Mouse (Mus musculus) stomach, embryonic 16.5 days (tissue): ENCODE results near the gene Aif1. TPM values are rescaled to one million over a fixed set of nuclear protein-coding genes. Genes with fewer than 3 reads are reported as not detected.

ENCODE experiments used
- ATAC-seq: fragments of 200-750 bp; cut with Nextera tagmentation; 2 replicates; pipeline ENCODE4 v1.8.0; 2017; ENCODE audit warnings: moderate number of reproducible peaks, moderate TSS enrichment; ENCODE audit not compliant: insufficient read depth, low FRiP score
- H3K27ac ChIP-seq: fragments of 300-500 bp; sonication (generic); 2 replicates; pipeline ENCODE4 v1.5.1; 2014; ENCODE audit warnings: low read length
- H3K27me3 ChIP-seq: fragments of 300-500 bp; sonication (generic); 2 replicates; pipeline ENCODE4 v1.6.1; 2014; ENCODE audit warnings: low read length, control low read depth, mixed read lengths; ENCODE audit not compliant: control insufficient read depth, insufficient read depth
- H3K36me3 ChIP-seq: fragments of 300-500 bp; sonication (generic); 2 replicates; pipeline ENCODE4 v1.6.1; 2014; ENCODE audit warnings: low read length; ENCODE audit not compliant: control insufficient read depth, insufficient read depth
- H3K4me1 ChIP-seq: fragments of 300-500 bp; sonication (generic); 2 replicates; pipeline ENCODE4 v1.6.1; 2014; ENCODE audit warnings: low read length, control low read depth, mixed read lengths; ENCODE audit not compliant: control insufficient read depth, insufficient read depth
- H3K4me2 ChIP-seq: fragments of 300-500 bp; sonication (generic); 2 replicates; pipeline ENCODE4 v1.6.1; 2014; ENCODE audit warnings: low read depth, low read length, mixed read lengths
- H3K4me3 ChIP-seq: fragments of 300-500 bp; sonication (generic); replicated peaks from 2 replicates; pipeline ENCODE4 v1.5.1; 2014; ENCODE audit warnings: mild to moderate bottlenecking, low read length
- H3K9ac ChIP-seq: fragments of 300-500 bp; sonication (generic); 2 replicates; pipeline ENCODE4 v1.6.1; 2014; ENCODE audit warnings: low read length
- H3K9me3 ChIP-seq: fragments of 300-500 bp; sonication (generic); replicated peaks from 2 replicates; pipeline ENCODE4 v1.6.1; 2016; ENCODE audit warnings: low read length, control low read depth; ENCODE audit not compliant: control insufficient read depth
- WGBS: fragments of 180-500 bp; shearing (Covaris S2); extraction: QIAGEN DNeasy Blood & Tissue Kit; methylation state at CpG from one replicate; pipeline ENCODE4 v1.1.7; 2014; 5-methylcytosine and 5-hydroxymethylcytosine counted together
- polyA plus RNA-seq: library from polyadenylated mRNA; unstranded; fragments of >200 nt; fragmentation: Nextera tagmentation; extraction: Ambion mirVana; gene quantifications from 2 replicates; pipeline ENCODE4 v1.2.1, GENCODE M21; 2015

Aif1 gene
- polyA plus RNA-seq, 1 experiment from 2014 or later, result 20.2 TPM

DNA sequence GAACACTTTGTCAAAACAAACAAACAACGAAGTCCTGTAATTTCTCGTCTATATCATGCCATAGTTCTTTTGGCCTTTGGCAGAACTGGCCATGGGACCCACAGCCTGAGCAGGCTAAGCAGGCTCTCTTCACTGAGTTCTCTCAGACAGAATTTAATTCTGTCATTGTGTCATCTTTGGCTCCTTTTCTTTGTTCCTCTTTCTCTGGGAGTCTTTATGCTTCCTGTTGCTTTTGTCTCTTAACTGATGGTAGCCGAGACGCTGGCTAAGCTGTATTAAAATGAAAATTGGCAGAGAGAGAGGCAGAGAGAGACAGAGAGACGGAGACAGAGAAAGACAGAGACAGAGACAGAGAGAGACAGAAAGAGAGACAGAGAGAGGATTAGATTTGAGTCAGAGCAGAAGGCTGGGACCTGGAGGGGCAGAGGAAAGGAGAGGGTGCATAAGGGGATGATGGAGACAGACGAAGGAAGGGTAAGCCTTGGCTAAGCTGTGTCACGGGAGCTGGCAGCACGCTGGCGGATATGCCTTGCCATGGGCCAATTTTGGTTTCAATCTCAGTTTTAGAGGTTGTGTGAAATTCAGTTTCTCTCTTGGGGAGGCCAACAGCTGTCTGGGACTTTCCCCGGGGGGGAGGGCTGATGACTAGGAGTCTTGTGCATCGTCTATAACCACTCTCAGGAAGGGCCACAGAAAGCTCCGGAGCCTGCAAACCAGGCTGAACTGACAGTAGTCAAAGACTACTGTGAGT lies 34.1 kb upstream of the Aif1 start:
- no peaks in the 10 kb centered on the region for H3K36me3 ChIP-seq
- no peak overlapping the region for H3K27ac ChIP-seq

DNA sequence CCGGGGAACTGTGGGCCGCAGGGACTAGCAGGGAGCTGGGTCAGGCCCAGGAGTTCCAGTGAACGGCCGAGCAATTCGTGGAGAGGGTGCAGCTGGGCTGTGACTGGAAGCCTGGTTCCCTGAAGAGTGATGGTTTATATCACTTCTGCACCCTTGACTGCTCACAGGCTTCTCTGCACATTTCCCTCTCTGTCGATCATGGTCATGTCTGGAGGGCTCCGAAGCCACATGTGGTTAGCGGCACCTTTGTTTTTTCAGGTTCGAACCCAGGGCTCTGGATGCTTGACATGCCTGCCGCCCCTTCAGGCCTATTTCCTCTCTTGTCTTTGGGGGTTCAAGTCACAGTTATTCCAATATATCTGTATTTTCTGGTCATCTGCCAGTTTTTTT lies 29.5 kb upstream of the Aif1 start:
- Histone ChIP-seq H3K4me2 (no peak overlapping the region), H3K9ac (no peak overlapping the region), H3K9me3 (no peaks in the 10 kb centered on the region), H3K36me3 (no peaks in the 10 kb centered on the region), H3K27me3 (peaks cover 20% of the 10 kb centered on the region), H3K4me1 (no peaks in the 10 kb centered on the region), H3K27ac (no peak overlapping the region), H3K4me3 (no peak overlapping the region)
- no peak for ATAC-seq
- WGBS, result 45% methylated on average over 10 of the region's 10 CpGs

More for the DNA sequence above, 34.1 kb upstream of the Aif1 start:
- Histone ChIP-seq H3K4me3 (no peak overlapping the region), H3K27me3 (no peaks in the 10 kb centered on the region), H3K9ac (no peak overlapping the region), H3K9me3 (no peaks in the 10 kb centered on the region), H3K4me1 (no peaks in the 10 kb centered on the region), H3K4me2 (no peak overlapping the region)
- ATAC-seq, result no peak
- 70% methylated on average over 12 of the region's 12 CpGs for WGBS

DNA sequence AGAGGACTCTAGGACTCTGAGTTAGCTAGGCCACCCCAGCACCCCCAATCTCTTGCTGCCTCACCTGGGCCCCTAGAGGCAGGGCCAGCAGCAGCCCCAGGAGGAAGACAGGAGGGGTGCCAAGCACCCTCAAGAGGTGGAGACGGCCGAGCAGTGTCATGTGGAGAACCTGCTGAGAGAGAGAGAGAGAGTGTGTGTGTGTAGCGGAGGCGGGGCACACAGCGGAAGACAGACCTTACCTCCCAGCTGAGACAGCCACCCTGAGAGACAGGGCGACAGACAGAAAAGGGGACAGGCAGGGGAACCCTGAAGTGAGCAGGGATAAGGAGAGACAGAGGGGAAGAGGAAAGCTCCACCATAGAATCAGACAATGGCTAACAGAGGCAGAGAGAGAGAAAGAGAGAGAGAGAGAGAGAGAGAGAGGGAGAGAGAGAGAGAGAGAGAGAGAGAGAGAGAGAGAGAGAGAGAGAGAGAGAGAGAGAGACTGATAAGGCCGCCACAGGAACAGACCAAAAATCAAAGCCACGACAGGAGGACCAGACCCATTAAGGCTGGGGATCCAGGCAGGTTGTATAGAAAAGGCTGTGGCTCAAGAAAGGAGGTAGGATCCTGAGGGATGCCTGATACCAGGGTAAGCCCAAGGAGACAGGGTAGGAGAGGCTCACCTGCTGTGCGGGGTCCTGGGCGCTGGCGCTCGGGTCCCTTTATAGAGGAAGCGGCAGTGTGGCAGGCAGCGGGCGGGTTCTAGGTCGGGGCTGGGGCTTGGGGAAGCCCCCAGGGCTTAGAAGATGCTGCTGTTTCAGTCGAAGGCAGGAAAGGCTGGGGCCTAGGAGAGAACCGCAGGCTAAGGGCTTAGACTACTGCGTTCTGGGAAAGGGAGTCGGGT lies 28.9 kb upstream of the Aif1 start, which contains the start of gene Lta:
Gene Lta, minus strand, starts transcription at position 858 of the 886 bp plus-strand sequence.
- H3K36me3 ChIP-seq, result no peaks in the 10 kb centered on the region
- ATAC-seq, result no peak
- H3K27me3 ChIP-seq, result peaks cover 20% of the 10 kb centered on the region
- H3K4me2 ChIP-seq, result no peak within 1 kb of the TSS
- no peak within 1 kb of the TSS for H3K27ac ChIP-seq
- H3K4me1 ChIP-seq, result no peaks in the 10 kb centered on the region
- 35% methylated on average over 20 of the region's 20 CpGs for WGBS
- no peak within 1 kb of the TSS for H3K4me3 ChIP-seq
- no peaks in the 10 kb centered on the region for H3K9me3 ChIP-seq
- H3K9ac ChIP-seq, result no peak within 1 kb of the TSS

- no peaks in the 10 kb centered on the region for H3K4me1 ChIP-seq
- no peak overlapping the region for H3K4me3 ChIP-seq
- H3K27me3 ChIP-seq, result peaks cover 20% of the 10 kb centered on the region
- no peak overlapping the region for H3K4me2 ChIP-seq
- no peaks in the 10 kb centered on the region for H3K36me3 ChIP-seq
- 74% methylated on average over 4 of the region's 4 CpGs for WGBS
- no peaks in the 10 kb centered on the region for H3K9me3 ChIP-seq
- no peak overlapping the region for H3K9ac ChIP-seq
- no peak overlapping the region for H3K27ac ChIP-seq
- no peak for ATAC-seq
Measured at GRCm38 (mm10) chr17:35202442-35202841, 26.6 kb upstream of the Aif1 start.

- Histone ChIP-seq H3K9me3 (no peaks in the 10 kb centered on the region), H3K27ac (no peak within 1 kb of the TSS), H3K36me3 (no peaks in the 10 kb centered on the region), H3K4me3 (no peak within 1 kb of the TSS; the same call in 1 of the 2 replicates), H3K27me3 (peaks cover 20% of the 10 kb centered on the region), H3K4me2 (no peak within 1 kb of the TSS; the same call in 1 of the 2 replicates), H3K4me1 (no peaks in the 10 kb centered on the region), H3K9ac (no peak within 1 kb of the TSS)
- WGBS, result 30% methylated on average over 13 of the region's 13 CpGs
- no peak; the same call in 1 of the 2 replicates for ATAC-seq
Measured at GRCm38 (mm10) chr17:35201787-35202186, 25.9 kb upstream of the Aif1 start, which contains the start of gene Tnf. Tnf (minus strand) TSS chr17:35202007.

DNA sequence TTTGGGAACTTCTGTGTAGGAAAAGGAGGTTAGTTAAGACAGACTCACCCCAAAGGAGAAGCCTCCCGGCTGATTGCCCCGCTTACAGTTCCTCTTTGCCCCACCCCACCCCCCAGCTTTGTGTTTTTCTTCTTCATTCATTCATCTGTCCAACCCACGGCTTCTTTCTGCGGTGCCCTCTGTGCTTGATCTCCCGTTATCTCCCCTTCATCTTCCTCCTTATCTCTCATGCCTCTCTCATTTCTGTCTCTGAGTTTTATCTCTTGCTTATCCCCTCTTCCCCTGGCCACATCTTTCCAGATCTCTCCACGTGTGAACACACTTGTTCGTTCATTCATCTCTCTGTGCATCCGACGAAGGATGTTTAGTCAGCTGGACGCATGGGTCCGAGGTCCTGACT lies 25.3 kb upstream of the Aif1 start:
- no peak overlapping the region for H3K9ac ChIP-seq
- no peaks in the 10 kb centered on the region for H3K4me1 ChIP-seq
- WGBS, result 58% methylated on average over 11 of the region's 11 CpGs
- no peak overlapping the region; the same call in 1 of the 2 replicates for H3K4me3 ChIP-seq
- H3K27ac ChIP-seq, result no peak overlapping the region
- ATAC-seq, result no peak
- H3K9me3 ChIP-seq, result no peaks in the 10 kb centered on the region
- peaks cover 20% of the 10 kb centered on the region for H3K27me3 ChIP-seq
- H3K4me2 ChIP-seq, result no peak overlapping the region; the same call in 1 of the 2 replicates
- H3K36me3 ChIP-seq, result no peaks in the 10 kb centered on the region

- Histone ChIP-seq H3K36me3 (no peaks in the 10 kb centered on the region), H3K4me2 (no peak overlapping the region), H3K9ac (no peak overlapping the region), H3K27me3 (peaks cover 22% of the 10 kb centered on the region), H3K27ac (no peak overlapping the region), H3K4me1 (no peaks in the 10 kb centered on the region), H3K4me3 (no peak overlapping the region), H3K9me3 (no peaks in the 10 kb centered on the region)
- WGBS, result 81% methylated on average over 11 of the region's 11 CpGs
- no peak for ATAC-seq
Measured at GRCm38 (mm10) chr17:35200398-35200797, 24.5 kb upstream of the Aif1 start.

DNA sequence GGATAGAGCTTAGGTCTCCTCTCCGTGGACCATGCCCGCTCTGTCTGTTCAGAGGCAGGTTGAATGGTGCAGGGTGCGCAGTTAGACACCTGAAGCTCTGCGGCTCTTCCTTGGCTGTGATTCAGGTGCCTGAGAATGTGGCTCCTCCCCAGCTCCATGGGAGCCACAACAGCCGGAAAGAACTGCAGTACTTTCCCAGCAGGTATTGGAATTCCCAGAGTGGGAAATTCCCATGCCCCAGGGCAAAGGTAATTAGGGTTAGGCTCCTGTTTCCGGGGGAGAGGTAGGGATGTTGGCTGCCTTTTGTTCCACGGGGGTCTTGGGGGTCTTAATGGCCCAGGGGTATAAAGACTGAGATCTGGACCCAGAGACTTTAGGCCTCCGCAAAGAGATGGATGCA lies 23.1 kb upstream of the Aif1 start:
- no peak overlapping the region for H3K27ac ChIP-seq
- H3K4me1 ChIP-seq, result peaks cover 4% of the 10 kb centered on the region; the same call in 1 of the 2 replicates
- H3K9ac ChIP-seq, result no peak overlapping the region
- H3K36me3 ChIP-seq, result no peaks in the 10 kb centered on the region
- H3K9me3 ChIP-seq, result no peaks in the 10 kb centered on the region
- no peak for ATAC-seq
- 43% methylated on average over 8 of the region's 8 CpGs for WGBS
- H3K27me3 ChIP-seq, result peaks cover 28% of the 10 kb centered on the region
- no peak overlapping the region for H3K4me2 ChIP-seq
- no peak overlapping the region for H3K4me3 ChIP-seq

GRCm38 (mm10) chr17:35198029-35198428 lies 22.2 kb upstream of the Aif1 start:
- H3K4me1 ChIP-seq, result peaks cover 4% of the 10 kb centered on the region; the same call in 1 of the 2 replicates
- no peaks in the 10 kb centered on the region for H3K9me3 ChIP-seq
- no peak for ATAC-seq
- H3K9ac ChIP-seq, result no peak overlapping the region
- no peak overlapping the region for H3K4me2 ChIP-seq
- H3K36me3 ChIP-seq, result no peaks in the 10 kb centered on the region
- H3K27ac ChIP-seq, result no peak overlapping the region
- H3K27me3 ChIP-seq, result peaks cover 26% of the 10 kb centered on the region
- H3K4me3 ChIP-seq, result no peak overlapping the region
- 54% methylated on average over 7 of the region's 7 CpGs for WGBS
